Mouse (Mus musculus) cerebellum, adult 9-11 months (tissue): ENCODE results near the gene Ccdc142.

Experiments used
- DNase-seq: peaks from one replicate; pipeline ENCODE4 v3.0.0; 2022

Ccdc142 gene

GRCm38 (mm10) chr6:83142211-83142731, 40.9 kb downstream of the Ccdc142 start:
- no peak for DNase-seq

DNA sequence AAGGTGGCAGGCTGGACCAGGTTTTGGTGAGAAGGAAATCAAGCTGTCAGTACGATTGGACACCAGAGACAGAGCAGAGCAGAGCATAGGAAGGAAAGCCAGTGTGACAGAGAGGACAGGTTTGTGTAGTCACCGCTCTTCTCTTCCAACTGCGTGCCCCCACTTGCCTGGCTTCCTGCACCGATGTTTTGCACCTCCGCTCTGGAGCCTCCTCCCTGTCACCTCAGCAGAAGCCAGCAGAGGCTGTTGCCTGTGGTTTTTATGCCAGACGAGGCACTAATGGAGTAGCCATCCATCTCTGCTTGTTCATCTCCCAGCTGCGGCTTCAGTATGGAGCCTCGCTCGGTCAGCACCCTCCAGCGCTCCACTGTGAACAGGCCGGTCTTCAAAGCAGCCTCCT, 41.5 kb downstream of the Ccdc142 start:
- no peak for DNase-seq

DNA sequence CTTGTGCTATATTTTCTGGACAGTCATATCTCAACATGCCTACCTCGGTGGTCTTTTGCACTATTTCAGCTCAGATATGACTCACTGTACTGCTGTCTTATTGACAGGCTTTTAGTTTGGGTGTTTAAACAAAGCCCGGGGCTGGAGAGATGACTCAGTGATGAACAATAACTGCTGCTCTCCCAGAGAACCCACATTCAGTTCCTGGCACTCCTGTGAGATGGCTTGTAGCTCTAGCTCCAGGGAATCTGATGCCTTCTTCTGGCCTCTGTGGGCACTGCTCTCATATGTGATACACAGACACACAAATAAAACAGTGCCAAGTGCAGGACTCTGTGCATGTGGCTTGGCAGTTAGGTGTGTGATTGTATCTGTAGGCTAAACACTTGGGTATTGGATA, 43.8 kb downstream of the Ccdc142 start:
- DNase-seq = no peak

GRCm38 (mm10) chr6:83145805-83146204, 44.4 kb downstream of the Ccdc142 start:
- DNase-seq = no peak

GRCm38 (mm10) chr6:83147280-83147679, 45.9 kb downstream of the Ccdc142 start:
- DNase-seq = no peak

DNA sequence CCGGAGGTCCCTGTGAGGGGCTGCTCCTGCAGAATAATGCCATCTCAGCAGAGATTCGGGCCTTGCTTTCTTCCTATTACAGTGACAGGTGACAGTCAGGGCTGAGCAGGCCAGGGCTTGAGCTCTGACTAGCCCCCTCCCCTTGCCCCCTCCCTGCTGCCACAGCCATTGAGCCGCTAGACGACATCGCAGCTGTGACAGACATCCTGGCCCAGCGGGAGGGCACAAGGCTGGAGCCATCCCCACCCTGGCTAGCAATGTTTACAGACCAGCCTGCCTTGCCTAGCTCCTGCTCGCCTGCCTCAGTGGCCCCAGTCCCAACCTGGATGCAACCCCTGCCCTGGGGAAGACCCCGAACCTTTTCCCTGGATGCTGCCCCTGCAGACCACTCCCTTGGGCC, 50.3 kb downstream of the Ccdc142 start:
- no peak for DNase-seq

GRCm38 (mm10) chr6:83153038-83153437, 51.6 kb downstream of the Ccdc142 start:
- DNase-seq = no peak

DNA sequence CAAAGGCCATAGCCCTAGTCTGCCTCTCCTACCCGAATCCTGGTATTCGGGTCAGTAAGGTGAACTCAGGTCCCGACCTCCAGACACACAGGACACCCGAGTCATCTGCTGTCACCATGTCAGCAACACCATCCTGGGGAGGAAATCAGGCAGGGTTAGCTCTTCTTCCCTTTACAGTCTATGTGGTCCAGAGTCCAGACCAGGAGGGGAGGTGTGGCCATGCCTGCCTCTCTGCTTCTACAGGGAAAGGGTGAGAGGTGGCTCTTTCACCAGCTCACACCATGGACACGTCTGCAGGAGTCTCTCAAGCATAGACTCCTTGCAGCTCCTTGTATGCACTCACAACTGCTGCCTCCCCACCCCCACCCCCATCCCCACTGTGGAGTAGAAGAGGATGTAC, 52.1 kb downstream of the Ccdc142 start:
- no peak for DNase-seq

- DNase-seq = no peak
Observed at GRCm38 (mm10) chr6:83155552-83156238, 54.3 kb downstream of the Ccdc142 start.

- peak; percentile 78 for DNase-seq
Observed at GRCm38 (mm10) chr6:83156259-83156684, 54.9 kb downstream of the Ccdc142 start, which contains the start of the genes Wdr54 and 1700003E16Rik. Wdr54 (minus strand) TSS chr6:83156397. 1700003E16Rik (plus strand) TSS chr6:83156404.
